Mouse (Mus musculus): ENCODE data around the gene Zfp992.
"Not testable (repeated sequence)": the region's sequence is repeated elsewhere in the genome, so short reads cannot be mapped to it uniquely, and the experiment has no call there.

Gene Zfp992

GRCm38 (mm10) chr4:146476959-146477358, 28.1 kb downstream of the Zfp992 start:
- DNase-seq, result peak; percentile 90

- DNase-seq, result peak; percentile 92
Measured at GRCm38 (mm10) chr4:146480376-146481096, 31.7 kb downstream of the Zfp992 start.

DNA sequence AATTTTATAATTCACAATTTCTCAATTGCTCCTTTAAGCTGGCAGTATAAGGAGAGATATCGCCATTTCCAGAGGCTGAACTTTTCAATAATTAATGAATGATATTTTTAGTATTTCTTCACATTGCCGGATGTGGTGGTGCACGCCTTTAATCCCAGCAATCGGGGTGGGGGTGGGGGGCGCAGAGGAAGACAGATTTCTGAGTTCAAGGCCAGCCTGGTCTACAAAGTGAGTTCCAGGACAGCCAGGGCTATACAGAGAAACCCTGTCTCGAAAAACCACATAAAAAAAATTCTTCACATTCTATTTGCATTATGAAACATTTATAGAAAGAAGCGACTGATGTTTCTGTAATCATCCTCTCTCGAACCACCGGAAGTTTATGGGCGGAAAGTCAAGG, 33.7 kb downstream of the Zfp992 start:
- not testable (repeated sequence) for DNase-seq

- DNase-seq, result peak; percentile 92
Measured at GRCm38 (mm10) chr4:146483571-146484280, 34.9 kb downstream of the Zfp992 start.

DNA sequence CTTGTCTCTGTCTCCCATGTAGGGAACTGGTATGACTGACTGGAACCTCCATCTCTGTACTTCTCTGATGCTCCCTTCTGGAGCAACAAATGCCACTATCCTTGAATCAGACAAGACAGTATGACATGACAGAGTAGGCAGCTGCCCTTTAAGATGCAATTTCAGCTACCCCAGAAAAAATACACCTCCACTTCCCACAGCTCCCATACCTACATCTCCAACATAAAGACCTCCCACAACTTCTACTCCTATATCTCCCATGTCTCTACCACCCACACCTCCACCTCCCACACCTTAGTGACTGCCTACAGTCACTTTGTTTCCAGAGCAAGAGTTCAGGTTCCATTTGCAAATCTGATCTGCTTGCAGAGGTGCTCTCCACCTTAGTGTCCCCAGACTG, 35.9 kb downstream of the Zfp992 start:
- peak; percentile 85 for DNase-seq

DNA sequence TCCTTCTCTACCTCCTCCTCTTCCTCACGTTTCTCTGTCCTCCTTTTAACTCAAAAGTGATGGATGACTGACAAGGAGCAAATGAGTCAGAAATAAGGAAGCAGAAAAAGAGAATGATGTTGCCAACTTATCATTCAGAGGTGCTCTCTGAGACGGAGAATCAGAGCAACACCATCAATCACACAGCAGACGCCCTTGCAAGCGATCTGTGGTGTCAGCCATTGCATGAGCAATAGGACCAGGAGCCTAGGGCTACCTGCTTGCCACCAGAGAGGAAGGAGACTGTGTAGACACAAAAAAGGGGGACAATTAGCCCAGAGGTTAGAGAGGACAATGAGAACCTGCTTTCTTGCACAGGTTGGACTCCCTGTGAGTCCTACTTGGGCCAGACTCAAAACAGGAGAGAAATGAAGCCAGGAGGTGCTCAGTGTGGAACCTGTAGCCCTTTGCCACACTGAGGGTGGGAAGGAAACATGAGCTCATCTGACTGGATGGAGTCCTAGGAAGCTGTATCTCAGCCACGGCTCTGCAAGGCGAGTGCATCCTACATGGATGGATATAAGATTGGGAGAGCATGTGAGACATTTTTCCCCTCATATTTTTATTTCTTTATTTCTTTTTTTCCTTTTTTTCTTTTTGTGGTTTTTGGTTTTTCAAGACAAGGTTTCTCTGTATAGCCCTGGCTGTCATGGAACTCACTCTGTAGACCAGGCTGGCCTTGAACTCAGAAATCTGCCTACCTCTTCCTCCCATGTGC, 36.5 kb downstream of the Zfp992 start:
- peak; percentile 88 for DNase-seq

- DNase-seq, result peak; percentile 90
Measured at GRCm38 (mm10) chr4:146486753-146487152, 37.9 kb downstream of the Zfp992 start.

DNA sequence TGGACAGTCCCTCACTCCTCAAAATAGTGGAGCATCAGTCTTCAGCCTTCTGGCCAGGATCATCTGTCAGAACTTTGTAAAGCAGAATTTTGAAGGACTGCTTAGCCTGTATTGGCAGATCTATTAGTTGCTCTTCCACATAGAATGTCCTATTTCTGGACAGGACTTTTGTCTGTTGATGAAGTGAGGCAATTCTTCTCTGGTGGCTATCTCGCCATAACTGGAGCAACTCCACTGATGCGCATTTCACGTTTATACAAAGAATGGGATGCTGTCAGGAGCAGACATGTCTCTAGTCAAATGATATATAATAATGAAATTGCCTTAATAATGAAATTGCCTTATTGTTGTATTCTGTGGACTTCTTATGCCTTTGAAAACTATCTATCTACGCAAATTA, 40.4 kb downstream of the Zfp992 start:
- DNase-seq, result not testable (repeated sequence)

DNA sequence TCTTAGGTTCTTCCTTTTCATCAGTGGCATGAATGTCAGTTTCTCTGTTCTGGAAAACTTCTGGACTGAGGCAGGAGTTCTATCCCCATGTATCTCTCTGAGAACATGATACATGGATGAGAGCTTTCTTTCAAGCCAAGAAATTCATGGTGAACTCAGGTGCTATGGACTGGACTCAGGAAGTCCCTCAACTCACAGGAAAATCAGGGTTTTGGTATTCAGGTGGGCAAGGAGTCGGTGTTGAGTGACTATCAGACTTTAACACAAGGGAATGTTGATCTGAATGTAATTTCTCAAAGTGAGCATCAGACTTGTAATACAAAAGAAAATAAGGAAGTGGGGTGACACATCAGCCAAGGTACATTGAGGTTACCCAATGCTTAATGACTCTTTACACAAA, 43.2 kb downstream of the Zfp992 start:
- not testable (repeated sequence) for DNase-seq

DNA sequence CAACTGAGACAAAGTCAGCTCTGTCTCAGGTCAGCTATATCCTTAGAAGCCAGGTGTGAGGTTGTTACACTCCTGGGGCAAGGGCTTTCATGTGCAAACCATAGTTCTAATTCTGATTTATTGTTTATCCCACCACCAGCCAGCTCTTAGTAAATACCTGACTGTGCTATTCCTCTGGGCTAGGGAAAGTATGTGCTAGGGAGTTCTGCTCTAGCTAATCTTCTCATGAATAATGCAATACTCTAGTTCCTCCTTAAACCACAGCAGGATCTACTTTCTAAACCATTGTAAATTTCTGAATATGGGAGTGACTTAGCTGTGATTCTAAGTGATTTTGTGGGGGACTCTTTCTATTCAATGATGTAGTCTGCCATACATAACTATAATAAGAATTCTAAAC, 43.6 kb downstream of the Zfp992 start:
- no peak for DNase-seq

DNA sequence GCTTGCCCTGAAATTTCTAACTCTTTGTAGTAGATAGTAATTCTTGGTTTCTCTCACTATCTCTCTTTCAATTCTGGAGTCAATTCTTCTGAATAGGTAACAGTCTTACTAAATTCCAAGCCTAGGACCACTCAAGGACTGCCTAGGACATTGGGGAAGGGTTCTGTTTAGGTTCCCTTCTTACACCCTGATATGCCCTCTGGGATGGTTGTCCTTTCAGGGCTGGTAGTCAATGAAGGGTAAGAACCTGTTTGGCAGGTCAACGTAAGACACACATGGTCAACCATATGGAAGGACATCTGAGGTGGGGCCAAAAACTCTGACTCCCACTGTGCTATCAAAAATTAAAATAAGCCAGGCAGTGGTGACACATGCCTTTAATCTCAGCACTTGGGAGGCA, 44.0 kb downstream of the Zfp992 start:
- no peak for DNase-seq

- DNase-seq, result not testable (repeated sequence)
Measured at GRCm38 (mm10) chr4:146493319-146493907, 44.6 kb downstream of the Zfp992 start.

DNA sequence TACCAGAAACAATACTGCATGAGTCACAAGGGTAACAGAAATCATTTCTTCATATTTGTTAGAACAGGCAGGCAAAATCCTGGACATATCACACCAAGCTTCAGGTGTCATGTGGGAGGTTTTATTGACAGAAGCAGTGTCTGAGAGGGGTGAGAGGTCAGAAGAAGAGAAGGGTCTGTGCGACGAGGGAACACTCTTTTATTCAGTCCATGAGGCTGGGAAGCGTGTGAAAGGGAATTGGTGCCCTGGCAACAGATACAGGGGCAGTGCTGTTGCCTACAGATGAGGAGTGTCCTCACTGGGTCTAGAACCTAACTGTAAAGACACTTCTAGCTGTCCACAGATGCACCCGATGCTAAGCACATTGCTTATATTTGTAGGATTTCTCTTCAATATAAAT, 46.2 kb downstream of the Zfp992 start:
- DNase-seq, result no peak

DNA sequence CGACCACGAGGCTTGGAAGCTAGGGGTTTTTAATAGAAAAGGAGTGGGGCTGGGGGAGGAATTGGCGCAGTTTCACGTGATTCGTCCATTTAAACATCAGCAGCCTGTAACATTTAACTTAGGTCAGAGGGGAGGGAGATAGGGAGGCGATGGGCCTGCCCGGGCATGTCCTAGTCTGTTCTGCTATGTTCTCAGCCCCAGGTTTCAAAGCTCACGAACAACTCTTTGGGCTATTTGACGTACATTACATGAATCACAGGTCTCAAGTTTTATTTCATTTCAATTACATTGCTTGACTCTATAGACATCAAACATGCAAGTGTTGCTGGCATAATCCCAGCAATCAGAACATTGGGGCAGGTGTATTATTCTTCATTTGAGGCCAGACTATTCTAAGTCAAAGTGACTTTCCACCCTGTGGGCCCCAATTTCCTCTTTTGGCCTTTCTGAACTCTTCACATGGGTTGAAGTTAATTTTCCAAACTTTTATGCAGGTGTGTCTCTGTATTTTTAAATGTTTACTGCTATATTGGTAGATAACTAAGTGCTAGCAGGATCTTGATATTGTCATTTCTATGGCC, 49.0 kb downstream of the Zfp992 start:
- not testable (repeated sequence) for DNase-seq

- peak; percentile 80 for DNase-seq
Measured at GRCm38 (mm10) chr4:146501727-146502126, 52.9 kb downstream of the Zfp992 start, which contains the start of gene Zfp981. Gene Zfp981 (plus strand): TSS chr4:146502027.

GRCm38 (mm10) chr4:146509029-146509428, 60.2 kb downstream of the Zfp992 start:
- peak; percentile 93 for DNase-seq

DNA sequence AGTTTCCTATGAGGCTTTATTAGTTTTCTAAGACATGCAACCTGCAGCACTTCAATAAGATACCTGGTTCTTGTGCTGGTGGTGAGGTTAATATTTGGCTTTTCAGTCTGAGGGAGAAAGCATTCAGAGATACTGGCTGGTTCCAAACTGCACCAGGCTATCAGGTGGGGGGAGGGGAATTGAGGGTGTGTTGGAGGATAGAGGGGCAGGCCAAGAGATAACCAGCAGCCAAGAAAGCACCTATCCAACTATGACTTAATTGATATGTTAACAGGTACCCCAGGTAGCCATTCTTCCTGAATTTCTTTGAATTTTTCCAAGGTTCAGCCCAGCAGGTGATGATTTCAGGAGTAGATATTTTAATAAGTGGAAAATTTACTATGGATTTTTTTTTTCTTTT, 63.0 kb downstream of the Zfp992 start:
- DNase-seq, result not testable (repeated sequence)

- DNase-seq, result no peak
Measured at GRCm38 (mm10) chr4:146516474-146516873, 67.7 kb downstream of the Zfp992 start.

- DNase-seq, result not testable (repeated sequence)
Measured at GRCm38 (mm10) chr4:146517150-146517549, 68.3 kb downstream of the Zfp992 start.
